Mouse (Mus musculus) G1E (cell line): Measurements from ENCODE around the gene Plcb1. TPM values are rescaled to one million over a fixed set of nuclear protein-coding genes. Genes with fewer than 3 reads are reported as not detected.

Experiments used
- ATAC-seq: 2 replicates; pipeline ENCODE4 v1.8.0; 2016; ENCODE audit warnings: mild to moderate bottlenecking; ENCODE audit not compliant: insufficient number of reproducible peaks, poor library complexity, low FRiP score, severe bottlenecking; ENCODE audit errors: extremely low read depth
- DNase-seq: peaks from one replicate; pipeline ENCODE4 v3.0.0; 2012; ENCODE audit warnings: low spot score
- H3K27me3 ChIP-seq: 2 replicates; pipeline ENCODE4 v1.6.1; 2012; ENCODE audit warnings: mild to moderate bottlenecking, low read length, inconsistent platforms; ENCODE audit not compliant: insufficient read depth
- H3K36me3 ChIP-seq: replicated peaks from 2 replicates; pipeline ENCODE3; 2012; ENCODE audit warnings: mild to moderate bottlenecking, inconsistent platforms
- H3K4me1 ChIP-seq: 2 replicates; pipeline ENCODE4 v1.6.1; 2012; ENCODE audit warnings: low read depth, low read length, inconsistent platforms, mixed read lengths; ENCODE audit not compliant: insufficient read depth
- H3K4me3 ChIP-seq: 2 replicates; pipeline ENCODE4 v1.5.1; 2012; ENCODE audit warnings: low read depth, mild to moderate bottlenecking, inconsistent platforms, low read length, moderate library complexity, mixed read lengths
- H3K9me3 ChIP-seq: replicated peaks from 2 replicates; pipeline ENCODE4 v1.6.1; 2012; ENCODE audit warnings: inconsistent platforms
- CTCF ChIP-seq: IDR thresholded peaks from 2 replicates; pipeline ENCODE4 v1.5.1; 2012; ENCODE audit warnings: low read depth, low read length, inconsistent platforms, mixed read lengths
- GATA1 ChIP-seq: IDR thresholded peaks from 2 replicates; pipeline ENCODE4 v1.6.1; 2012; ENCODE audit warnings: borderline replicate concordance, low read length, inconsistent platforms, mixed read lengths
- GATA2 ChIP-seq: IDR thresholded peaks from 2 replicates; pipeline ENCODE4 v1.6.1; 2012; ENCODE audit warnings: low read depth, low read length, inconsistent platforms, borderline replicate concordance
- POLR2AphosphoS5 ChIP-seq: IDR thresholded peaks from 2 replicates; pipeline ENCODE4 v1.6.1; 2012; ENCODE audit warnings: low read depth, low read length, inconsistent platforms; ENCODE audit not compliant: insufficient replicate concordance
- TAL1 ChIP-seq: conservative IDR thresholded peaks from 2 replicates; pipeline ENCODE4 v1.6.1; 2012; ENCODE audit warnings: low read depth, low read length, inconsistent platforms, mixed read lengths
- polyA plus RNA-seq: library from polyadenylated mRNA; stranded (reverse); fragments of >175 nt; gene quantifications from 2 replicates; pipeline ENCODE4 v1.2.3, GENCODE M21; 2012
- total RNA-seq, 2 experiments: library from RNA; stranded (forward) in 1 of 2; stranded (reverse) in 1 of 2; fragments of 200-1000 nt in 1 of 2; fragments of >200 nt in 1 of 2; fragmentation: Nextera tagmentation in 1 of 2; gene quantifications; 2 replicates each; pipeline ENCODE4 v1.2.3; 2014 to 2017

Plcb1 gene
- total and polyA plus RNA-seq, 3 experiments, result 0.16 TPM; not detected in 2

DNA sequence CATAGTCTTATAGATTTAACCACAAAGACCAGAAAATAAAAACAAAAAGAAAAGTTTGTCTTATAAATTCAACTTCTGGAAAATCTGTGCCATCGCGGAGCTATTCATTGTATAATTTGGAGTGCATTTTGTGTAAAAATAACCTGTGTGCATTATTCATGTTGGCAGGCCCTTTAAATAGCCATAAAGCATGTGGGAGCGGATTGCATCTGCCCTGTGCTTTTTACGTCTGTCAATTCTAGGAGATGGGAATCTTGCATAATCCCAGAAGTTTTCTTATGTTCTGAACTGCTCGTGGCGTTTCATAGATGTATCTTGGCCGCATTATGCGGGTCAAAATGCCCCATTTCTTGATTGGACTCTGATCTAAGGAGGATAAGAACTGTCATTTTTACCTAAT, 224.5 kb downstream of the Plcb1 start:
- no peak for DNase-seq

DNA sequence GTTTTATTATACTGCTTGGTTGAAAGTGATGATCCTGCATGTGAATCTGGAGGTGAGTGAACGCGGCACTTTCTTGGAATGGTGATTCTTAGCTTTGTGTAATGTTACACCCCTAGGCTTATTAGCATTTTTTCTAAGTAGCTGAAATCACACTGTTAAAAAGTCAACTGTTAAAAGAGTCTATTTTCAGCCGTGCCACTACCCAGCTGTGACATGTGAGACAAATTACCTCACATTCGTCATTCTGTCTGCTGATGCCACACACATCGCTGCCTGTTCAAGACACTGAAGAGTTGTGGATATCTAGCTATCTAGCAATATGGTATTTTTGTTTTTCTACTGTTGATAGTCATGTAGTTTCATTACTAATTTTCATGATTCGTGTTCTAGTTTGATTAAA, 229.6 kb downstream of the Plcb1 start:
- Histone ChIP-seq H3K36me3 (no peaks in the 10 kb centered on the region), H3K4me1 (no peaks in the 10 kb centered on the region), H3K27me3 (no peaks in the 10 kb centered on the region), H3K4me3 (no peak overlapping the region), H3K9me3 (no peaks in the 10 kb centered on the region)
- ATAC-seq (no peak), DNase-seq (no peak)
- TF ChIP-seq GATA2, result no peak
- TF ChIP-seq POLR2AphosphoS5, result no peak
- no peak for TF ChIP-seq TAL1
- no peak for TF ChIP-seq GATA1
- TF ChIP-seq CTCF, result no peak

More for the DNA sequence above, 224.5 kb downstream of the Plcb1 start:
- H3K4me1 ChIP-seq, result peaks cover 5% of the 10 kb centered on the region; the same call in 1 of the 2 replicates
- no peak for TF ChIP-seq CTCF
- TF ChIP-seq TAL1, result no peak
- no peak for TF ChIP-seq GATA1
- no peak for TF ChIP-seq GATA2
- TF ChIP-seq POLR2AphosphoS5, result no peak
- no peak overlapping the region for H3K4me3 ChIP-seq
- ATAC-seq, result no peak
- no peaks in the 10 kb centered on the region for H3K27me3 ChIP-seq
- no peaks in the 10 kb centered on the region for H3K9me3 ChIP-seq
- no peaks in the 10 kb centered on the region for H3K36me3 ChIP-seq

- no peaks in the 10 kb centered on the region for H3K36me3 ChIP-seq
- H3K27me3 ChIP-seq, result no peaks in the 10 kb centered on the region
- TF ChIP-seq CTCF (no peak), GATA2 (no peak), GATA1 (no peak), POLR2AphosphoS5 (no peak), TAL1 (no peak)
- no peaks in the 10 kb centered on the region for H3K9me3 ChIP-seq
- no peak overlapping the region for H3K4me3 ChIP-seq
- DNase-seq (no peak), ATAC-seq (no peak)
- no peaks in the 10 kb centered on the region for H3K4me1 ChIP-seq
Measured at GRCm38 (mm10) chr2:135018275-135018674, 232.4 kb downstream of the Plcb1 start.

GRCm38 (mm10) chr2:135018708-135019107, 232.8 kb downstream of the Plcb1 start:
- peaks cover 2% of the 10 kb centered on the region for H3K4me1 ChIP-seq

GRCm38 (mm10) chr2:135019588-135019987, 233.7 kb downstream of the Plcb1 start:
- no peak for TF ChIP-seq GATA2
- TF ChIP-seq GATA1, result no peak
- no peak for TF ChIP-seq POLR2AphosphoS5
- TF ChIP-seq TAL1, result no peak
- no peak for TF ChIP-seq CTCF
- Histone ChIP-seq H3K27me3 (no peaks in the 10 kb centered on the region), H3K4me1 (peaks cover 3% of the 10 kb centered on the region), H3K9me3 (no peaks in the 10 kb centered on the region), H3K4me3 (no peak overlapping the region), H3K36me3 (no peaks in the 10 kb centered on the region)
- no peak for DNase-seq
- ATAC-seq, result no peak

More at GRCm38 (mm10) chr2:135018708-135019107, 232.8 kb downstream of the Plcb1 start:
- Histone ChIP-seq H3K27me3 (no peaks in the 10 kb centered on the region), H3K36me3 (no peaks in the 10 kb centered on the region), H3K9me3 (no peaks in the 10 kb centered on the region), H3K4me3 (no peak overlapping the region)
- DNase-seq (no peak), ATAC-seq (no peak)
- no peak for TF ChIP-seq GATA1
- no peak for TF ChIP-seq TAL1
- no peak for TF ChIP-seq GATA2

- Histone ChIP-seq H3K27me3 (no peaks in the 10 kb centered on the region), H3K4me1 (no peaks in the 10 kb centered on the region), H3K9me3 (no peaks in the 10 kb centered on the region), H3K4me3 (no peak overlapping the region), H3K36me3 (no peaks in the 10 kb centered on the region)
- ATAC-seq (no peak), DNase-seq (no peak)
- no peak for TF ChIP-seq POLR2AphosphoS5
- no peak for TF ChIP-seq GATA2
- no peak for TF ChIP-seq TAL1
- TF ChIP-seq GATA1, result no peak
- TF ChIP-seq CTCF, result no peak
Measured at GRCm38 (mm10) chr2:135029288-135029687, 243.4 kb downstream of the Plcb1 start.

DNA sequence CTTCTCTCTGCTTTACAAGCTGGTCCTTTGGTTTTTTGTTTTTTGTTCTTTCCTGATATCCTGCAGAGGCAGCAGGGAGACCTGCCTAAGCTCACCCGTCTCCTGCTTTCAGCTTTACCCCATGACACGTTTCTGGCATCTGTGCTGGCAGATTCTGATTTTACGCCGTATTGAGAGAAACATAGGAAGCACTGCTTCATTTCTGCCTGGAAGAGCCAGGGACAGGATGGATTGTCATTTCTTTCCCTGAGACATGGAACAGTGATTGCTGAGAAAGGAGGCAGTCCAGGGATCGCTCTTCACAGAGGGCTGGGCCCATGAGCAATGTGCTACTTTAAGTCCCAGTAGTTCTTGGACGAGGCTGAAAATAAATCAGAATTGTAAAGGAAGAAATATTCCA, 243.8 kb downstream of the Plcb1 start:
- TF ChIP-seq CTCF, result no peak
- no peak for TF ChIP-seq GATA1
- TF ChIP-seq TAL1, result no peak
- no peak for TF ChIP-seq POLR2AphosphoS5
- TF ChIP-seq GATA2, result no peak
- Histone ChIP-seq H3K4me1 (no peaks in the 10 kb centered on the region), H3K27me3 (no peaks in the 10 kb centered on the region), H3K4me3 (no peak overlapping the region), H3K36me3 (no peaks in the 10 kb centered on the region), H3K9me3 (no peaks in the 10 kb centered on the region)
- ATAC-seq (no peak), DNase-seq (no peak)
